In the genomic region with DNA sequence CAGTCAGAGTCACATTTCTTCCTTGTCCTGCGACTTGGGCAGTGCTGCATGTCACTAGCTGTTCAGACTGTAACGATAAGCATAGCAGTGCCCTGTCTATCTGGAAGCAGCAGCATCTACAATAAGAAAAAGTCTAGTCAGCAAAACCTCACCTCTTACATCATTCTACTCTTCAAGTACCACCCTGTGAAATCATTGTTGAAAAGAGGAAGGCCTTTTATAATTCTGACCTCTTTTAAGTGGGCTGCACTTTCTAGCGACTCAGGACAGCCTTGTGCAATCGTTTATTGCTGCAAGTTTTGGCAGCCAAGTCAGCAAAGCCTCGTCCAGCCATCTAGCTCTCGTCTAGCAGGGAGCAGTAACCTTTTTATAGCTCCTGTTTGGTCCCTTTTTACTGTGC, we compare ENCODE assay signal across 10 mouse cellular contexts.
DNase-seq lines count a peak whose midpoint lies in the region; ATAC-seq lines count a peak whose summit lies in the region.
"Had no signal": no experiment of that assay in that cellular context is flagged by ENCODE, and none has a peak within 500 bp of the region (broad histone marks: within the 10 kb centered on the region; RNA-seq: fewer than 3 reads in every experiment).

No protein-coding gene starts in this region.

- H3K4me2 ChIP-seq in kidney, embryonic 14.5 days (replicated peaks; ENCODE audit: low read depth, low read length), result no peak overlapping the region
- H3K4me2 ChIP-seq in heart, embryonic 12.5 days, result no peak overlapping the region
- H3K4me2 ChIP-seq in forebrain, embryonic 16.5 days (ENCODE audit: low read length), result no peak overlapping the region
- H3K4me2 ChIP-seq: midbrain, embryonic 15.5 days had no signal

- peaks cover 7% of the 10 kb centered on the region for H3K4me1 ChIP-seq in kidney, embryonic 14.5 days (ENCODE audit: control insufficient read depth, insufficient read depth, low read length)
- H3K4me1 ChIP-seq in heart, embryonic 12.5 days (replicated peaks), result peaks cover 39% of the 10 kb centered on the region
- no peaks in the 10 kb centered on the region for H3K4me1 ChIP-seq in forebrain, embryonic 16.5 days (replicated peaks; ENCODE audit: control insufficient read depth, insufficient read depth, low read length)
- H3K4me1 ChIP-seq: hindbrain, embryonic 10.5 days; midbrain, embryonic 15.5 days had no signal

- peak; percentile 36 for DNase-seq in kidney, postnatal 10 days
- DNase-seq in adrenal gland, postnatal 10 days, result peak; percentile 72
- DNase-seq in lung, postnatal 14 days, result peak; percentile 68
- no peak for DNase-seq in frontal cortex, postnatal 36 days (ENCODE audit: low spot score in 2 of 2)

- H3K4me3 ChIP-seq in kidney, embryonic 14.5 days (ENCODE audit: low read length), result no peak overlapping the region
- H3K4me3 ChIP-seq in heart, embryonic 12.5 days, result no peak overlapping the region
- H3K4me3 ChIP-seq in forebrain, embryonic 16.5 days (replicated peaks; ENCODE audit: low read length), result no peak overlapping the region
- H3K4me3 ChIP-seq: hindbrain, embryonic 10.5 days; midbrain, embryonic 15.5 days had no signal

- no peaks in the 10 kb centered on the region for H3K27me3 ChIP-seq in kidney, embryonic 14.5 days (ENCODE audit: control insufficient read depth, insufficient read depth, low read length)
- no peaks in the 10 kb centered on the region for H3K27me3 ChIP-seq in heart, embryonic 12.5 days (replicated peaks)
- H3K27me3 ChIP-seq in forebrain, embryonic 16.5 days (replicated peaks; ENCODE audit: control insufficient read depth, insufficient read depth, low read length), result no peaks in the 10 kb centered on the region
- H3K27me3 ChIP-seq: midbrain, embryonic 15.5 days had no signal

- H3K9me3 ChIP-seq in kidney, embryonic 14.5 days (ENCODE audit: control insufficient read depth, low read length), result no peaks in the 10 kb centered on the region
- no peaks in the 10 kb centered on the region for H3K9me3 ChIP-seq in heart, embryonic 12.5 days (replicated peaks)
- H3K9me3 ChIP-seq in forebrain, embryonic 16.5 days (ENCODE audit: control insufficient read depth, low read length), result no peaks in the 10 kb centered on the region
- H3K9me3 ChIP-seq: hindbrain, embryonic 10.5 days; midbrain, embryonic 15.5 days had no signal

- no peak overlapping the region for H3K9ac ChIP-seq in kidney, embryonic 14.5 days (ENCODE audit: low read depth, low read length)
- H3K9ac ChIP-seq in heart, embryonic 12.5 days, result no peak overlapping the region
- H3K9ac ChIP-seq in forebrain, embryonic 16.5 days (replicated peaks; ENCODE audit: low read depth, low read length), result no peak overlapping the region
- H3K9ac ChIP-seq: midbrain, embryonic 15.5 days had no signal

- H3K27ac ChIP-seq in kidney, embryonic 14.5 days (ENCODE audit: low read depth, low read length), result no peak overlapping the region
- peak overlapping the region; percentile 52 for H3K27ac ChIP-seq in heart, embryonic 12.5 days (ENCODE audit: poor library complexity, severe bottlenecking)
- H3K27ac ChIP-seq in forebrain, embryonic 16.5 days (ENCODE audit: low read length), result no peak overlapping the region
- H3K27ac ChIP-seq: hindbrain, embryonic 10.5 days; midbrain, embryonic 15.5 days had no signal

- H3K36me3 ChIP-seq in kidney, embryonic 14.5 days (ENCODE audit: control insufficient read depth, insufficient read depth, low read length), result no peaks in the 10 kb centered on the region
- H3K36me3 ChIP-seq in heart, embryonic 12.5 days, result peaks cover 3% of the 10 kb centered on the region; the same call in 1 of the 2 replicates
- H3K36me3 ChIP-seq in forebrain, embryonic 16.5 days (ENCODE audit: control insufficient read depth, insufficient read depth), result no peaks in the 10 kb centered on the region
- H3K36me3 ChIP-seq: hindbrain, embryonic 10.5 days; midbrain, embryonic 15.5 days had no signal

- WGBS in kidney, embryonic 14.5 days, result 31% methylated on average over 6 of the region's 6 CpGs
- 27% methylated on average over 6 of the region's 6 CpGs for WGBS in heart, embryonic 12.5 days
- WGBS in forebrain, embryonic 16.5 days, result 37% methylated on average over 6 of the region's 6 CpGs

- no peak for ATAC-seq in kidney, embryonic 14.5 days (ENCODE audit: low FRiP score, low TSS enrichment)
- ATAC-seq in heart, embryonic 12.5 days (ENCODE audit: insufficient number of reproducible peaks, low FRiP score), result no peak
- no peak for ATAC-seq in activated CD4-positive, CD25-positive, alpha-beta regulatory T cell, adult 4 months
- ATAC-seq in forebrain, embryonic 16.5 days, result no peak
- ATAC-seq: midbrain, embryonic 15.5 days had no signal

Comparison
In these comparisons a context has a peak if more than half of its experiments do, and no peak if none do; other contexts are left out.
1. DNase-seq: peak in kidney, postnatal 10 days (single experiment), adrenal gland, postnatal 10 days (single experiment) and lung, postnatal 14 days (single experiment); none in frontal cortex, postnatal 36 days (0 of 2).